Mouse (Mus musculus): ENCODE measurements at regions not wholly inside any gene's neighbourhood (a gene's known extent, or its start where the extent isn't known, plus 50 kb on each side); places are given as distances from the start of the nearest gene placed in this dataset.

DNA sequence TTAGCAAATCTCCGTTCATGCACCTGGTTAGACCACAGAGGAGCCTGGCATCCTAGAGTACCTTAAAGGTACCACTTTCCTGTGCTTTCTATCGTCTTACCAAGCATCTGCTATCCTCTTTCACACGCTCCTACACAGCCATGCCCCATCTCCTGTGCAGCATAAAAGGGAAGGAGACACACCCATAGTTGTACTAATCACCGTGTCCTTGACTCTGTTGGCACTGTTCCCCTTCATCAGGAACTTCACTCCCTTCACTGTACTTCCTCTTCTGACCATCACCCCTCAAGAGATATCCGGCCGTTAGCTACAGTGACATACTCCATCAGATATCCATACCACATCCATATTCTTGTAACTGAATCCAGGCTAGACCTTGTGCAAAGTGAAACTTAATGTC is 186.6 kb downstream of the Cd47 start:
- TF ChIP-seq POLR2A (IDR thresholded peaks at IDR 0.05; ENCODE audit: low read depth, low read length), result no peak
- no peak for TF ChIP-seq CTCF (conservative IDR thresholded peaks at IDR 0.05; ENCODE audit: insufficient read depth, insufficient read length, low read depth, low read length)
